10 mouse cellular contexts compared by ENCODE assay signal in genomic region chr1:52524150-52524549, GRCm38 (mm10). TPM values are rescaled to one million over a fixed set of nuclear protein-coding genes. Genes with fewer than 3 reads are reported as not detected.
DNase-seq lines count a peak whose midpoint lies in the region; ATAC-seq lines count a peak whose summit lies in the region.
"Had no signal": no experiment of that assay in that cellular context is flagged by ENCODE, and none has a peak within 500 bp of the region (broad histone marks: within the 10 kb centered on the region; RNA-seq: fewer than 3 reads in every experiment).

No protein-coding gene starts in this region.

- ATAC-seq in limb, embryonic 12.5 days (ENCODE audit: insufficient number of reproducible peaks, insufficient read depth, low FRiP score, low TSS enrichment, low read depth): 0 out of 2 replicates have a peak, but pooled peaks have one; percentile 52
- ATAC-seq in forebrain, embryonic 14.5 days: peak; percentile 83
- ATAC-seq in neural tube, embryonic 14.5 days (ENCODE audit: low read depth): peak; percentile 87
- no peak for ATAC-seq in monocyte, adult 5-6 weeks (replicated peaks; ENCODE audit: insufficient number of reproducible peaks, low FRiP score, low TSS enrichment, poor library complexity, severe bottlenecking)

- H3K36me3 ChIP-seq in limb, embryonic 12.5 days: no peaks in the 10 kb centered on the region
- H3K36me3 ChIP-seq in limb, embryonic 10.5 days: no peaks in the 10 kb centered on the region
- no peaks in the 10 kb centered on the region for H3K36me3 ChIP-seq in forebrain, embryonic 14.5 days (ENCODE audit: control insufficient read depth, insufficient read depth, low read length)
- no peaks in the 10 kb centered on the region for H3K36me3 ChIP-seq in neural tube, embryonic 14.5 days (ENCODE audit: control insufficient read depth, insufficient read depth, low read length)

- H3K9ac ChIP-seq in limb, embryonic 12.5 days (replicated peaks): no peak overlapping the region
- H3K9ac ChIP-seq in forebrain, embryonic 14.5 days (ENCODE audit: low read length): no peak overlapping the region
- H3K9ac ChIP-seq in neural tube, embryonic 14.5 days (replicated peaks; ENCODE audit: low read depth, low read length): no peak overlapping the region

- no peak overlapping the region for H3K4me2 ChIP-seq in limb, embryonic 12.5 days
- no peak overlapping the region for H3K4me2 ChIP-seq in forebrain, embryonic 14.5 days (ENCODE audit: low read length)
- H3K4me2 ChIP-seq in neural tube, embryonic 14.5 days (ENCODE audit: low read depth, low read length): no peak overlapping the region

- whole genome bisulfite sequencing in limb, embryonic 12.5 days: 42% methylated on average over 7 of the region's 7 CpGs
- 61% methylated on average over 7 of the region's 7 CpGs for WGBS in limb, embryonic 10.5 days
- WGBS in forebrain, embryonic 14.5 days: 40% methylated on average over 7 of the region's 7 CpGs
- 22% methylated on average over 7 of the region's 7 CpGs for WGBS in neural tube, embryonic 14.5 days

- no peak overlapping the region for H3K4me3 ChIP-seq in limb, embryonic 12.5 days (replicated peaks)
- no peak overlapping the region for H3K4me3 ChIP-seq in limb, embryonic 10.5 days
- H3K4me3 ChIP-seq in forebrain, embryonic 14.5 days (ENCODE audit: low read depth, low read length): no peak overlapping the region
- H3K4me3 ChIP-seq in neural tube, embryonic 14.5 days (ENCODE audit: low read depth, low read length): no peak overlapping the region

- no peaks in the 10 kb centered on the region for H3K9me3 ChIP-seq in limb, embryonic 12.5 days
- H3K9me3 ChIP-seq in limb, embryonic 10.5 days (replicated peaks): no peaks in the 10 kb centered on the region
- H3K9me3 ChIP-seq in forebrain, embryonic 14.5 days (replicated peaks; ENCODE audit: control insufficient read depth, low read length): no peaks in the 10 kb centered on the region
- H3K9me3 ChIP-seq in neural tube, embryonic 14.5 days (ENCODE audit: control insufficient read depth, low read length): no peaks in the 10 kb centered on the region

- 0 out of 2 replicates have a peak, but pooled peaks cover 6% of the 10 kb centered on the region for H3K4me1 ChIP-seq in limb, embryonic 12.5 days (replicated peaks)
- H3K4me1 ChIP-seq in limb, embryonic 10.5 days: peaks cover 11% of the 10 kb centered on the region
- H3K4me1 ChIP-seq in forebrain, embryonic 14.5 days (ENCODE audit: control insufficient read depth, insufficient read depth, low read length): peaks cover 5% of the 10 kb centered on the region; the same call in 1 of the 2 replicates
- 0 out of 2 replicates have a peak, but pooled peaks cover 2% of the 10 kb centered on the region for H3K4me1 ChIP-seq in neural tube, embryonic 14.5 days (ENCODE audit: control insufficient read depth, insufficient read depth, low read length)

- no peaks in the 10 kb centered on the region for H3K27me3 ChIP-seq in limb, embryonic 12.5 days
- H3K27me3 ChIP-seq in limb, embryonic 10.5 days (ENCODE audit: low read depth, poor library complexity, severe bottlenecking): no peaks in the 10 kb centered on the region
- H3K27me3 ChIP-seq in forebrain, embryonic 14.5 days (replicated peaks; ENCODE audit: control insufficient read depth, insufficient read depth, low read length): no peaks in the 10 kb centered on the region
- H3K27me3 ChIP-seq in neural tube, embryonic 14.5 days (ENCODE audit: control insufficient read depth, insufficient read depth, low read length): no peaks in the 10 kb centered on the region

- no peak overlapping the region for H3K27ac ChIP-seq in limb, embryonic 12.5 days
- no peak overlapping the region for H3K27ac ChIP-seq in limb, embryonic 10.5 days
- H3K27ac ChIP-seq in forebrain, embryonic 14.5 days (ENCODE audit: low read depth, low read length): peak overlapping the region; percentile 73
- no peak overlapping the region for H3K27ac ChIP-seq in neural tube, embryonic 14.5 days (ENCODE audit: low read depth, low read length)

- no peak for DNase-seq in limb, embryonic 10.5 days (ENCODE audit: low spot score)
- DNase-seq in forebrain, embryonic 14.5 days (ENCODE audit: low spot score): peak; percentile 81
- DNase-seq in layer of hippocampus, adult 9-10 months (ENCODE audit: low spot score): peak; percentile 58
- no peak for DNase-seq in yolk sac, embryonic 10.5 days (ENCODE audit: low spot score)
- no peak for DNase-seq in heart, adult 9 months (ENCODE audit: low spot score in 2 of 2)
- DNase-seq: heart, postnatal 4 days; lung, postnatal 14 days had no signal

RNA-seq across cellular contexts. Expression of gene Nab1, which starts 23.7 kb away (rescaled TPM):
- 9.2 and 9.4 TPM in 2 replicates for polyA plus RNA-seq in limb, embryonic 12.5 days (2016; fragmentation: Nextera tagmentation; extraction: Ambion mirVana)
- polyA plus RNA-seq in limb, embryonic 10.5 days (2016; fragmentation: Nextera tagmentation; extraction: Ambion mirVana): 6.1 and 6.7 TPM in 2 replicates
- polyA plus RNA-seq in forebrain, embryonic 14.5 days (2014; fragmentation: Nextera tagmentation; extraction: Ambion mirVana): 6.1 and 8.5 TPM in 2 replicates
- 8.1 and 10.4 TPM in 2 replicates for polyA plus RNA-seq in neural tube, embryonic 14.5 days (2014; fragmentation: Nextera tagmentation; extraction: Ambion mirVana)
- 184 to 207 TPM (median 199 TPM) in 3 replicates for total RNA-seq in monocyte, adult 5-6 weeks (2017)

Comparison
In these comparisons a context has a peak if more than half of its experiments do, and no peak if none do; other contexts are left out.
1. DNase-seq: peak in forebrain, embryonic 14.5 days (single experiment) and layer of hippocampus, adult 9-10 months (single experiment); none in limb, embryonic 10.5 days (single experiment), yolk sac, embryonic 10.5 days (single experiment) and heart, adult 9 months (0 of 2).